9 mouse cellular contexts compared by ENCODE assay signal in genomic region chr1:39536701-39537100, GRCm38 (mm10). TPM values are rescaled to one million over a fixed set of nuclear protein-coding genes. Genes with fewer than 3 reads are reported as not detected.
DNase-seq lines count a peak whose midpoint lies in the region; ATAC-seq and TF ChIP-seq lines count a peak whose summit lies in the region.
"Had no signal": no experiment of that assay in that cellular context is flagged by ENCODE, and none has a peak within 500 bp of the region (broad histone marks: within the 10 kb centered on the region; RNA-seq: fewer than 3 reads in every experiment).

No protein-coding gene starts in this region.

- H3K9me3 ChIP-seq in embryonic facial prominence, embryonic 12.5 days: peaks cover 10% of the 10 kb centered on the region; the same call in 1 of the 2 replicates
- no peaks in the 10 kb centered on the region for H3K9me3 ChIP-seq in intestine, embryonic 15.5 days
- peaks cover 12% of the 10 kb centered on the region; the same call in 1 of the 2 replicates for H3K9me3 ChIP-seq in neural tube, embryonic 12.5 days

- DNase-seq in layer of hippocampus, adult 2 months (ENCODE audit: low spot score in 2 of 2): no peak
- no peak for DNase-seq in layer of hippocampus, adult 9-11 months
- DNase-seq in embryo, embryonic 10 days (ENCODE audit: low spot score): no peak
- DNase-seq in thymus, adult 18-20 months: no peak
- DNase-seq: adrenal gland, postnatal 25 days had no signal

- peak overlapping the region; percentile 93; the same call in 1 of the 2 replicates for H3K27ac ChIP-seq in layer of hippocampus, adult 2 months
- H3K27ac ChIP-seq in embryonic facial prominence, embryonic 12.5 days: no peak overlapping the region
- no peak overlapping the region for H3K27ac ChIP-seq in intestine, embryonic 15.5 days
- H3K27ac ChIP-seq in neural tube, embryonic 12.5 days: no peak overlapping the region

- H3K4me2 ChIP-seq in embryonic facial prominence, embryonic 12.5 days (replicated peaks): peak overlapping the region; percentile 87
- H3K4me2 ChIP-seq in intestine, embryonic 15.5 days (replicated peaks): peak overlapping the region; percentile 82
- H3K4me2 ChIP-seq in neural tube, embryonic 12.5 days (replicated peaks): peak overlapping the region; percentile 88

- WGBS in embryonic facial prominence, embryonic 12.5 days: 38% methylated on average over 7 of the region's 7 CpGs
- WGBS in intestine, embryonic 15.5 days: 28% methylated on average over 7 of the region's 7 CpGs
- WGBS in neural tube, embryonic 12.5 days: 42% methylated on average over 7 of the region's 7 CpGs

- no peak for ATAC-seq in embryonic facial prominence, embryonic 12.5 days (ENCODE audit: insufficient number of reproducible peaks, insufficient read depth, low FRiP score, low TSS enrichment)
- 0 out of 2 replicates have a peak, but pooled peaks have one; percentile 8 for ATAC-seq in intestine, embryonic 15.5 days
- ATAC-seq in neural tube, embryonic 12.5 days (ENCODE audit: low FRiP score, low read depth): no peak
- ATAC-seq in granulocyte monocyte progenitor cell, adult 5-6 weeks (replicated peaks; ENCODE audit: poor library complexity, severe bottlenecking): no peak

- no peaks in the 10 kb centered on the region for H3K27me3 ChIP-seq in embryonic facial prominence, embryonic 12.5 days
- no peaks in the 10 kb centered on the region for H3K27me3 ChIP-seq in intestine, embryonic 15.5 days (replicated peaks)
- H3K27me3 ChIP-seq in neural tube, embryonic 12.5 days (replicated peaks): no peaks in the 10 kb centered on the region

- TF ChIP-seq CTCF in layer of hippocampus, adult 2 months (conservative IDR thresholded peaks at IDR 0.05): no peak

- peak overlapping the region; percentile 95; the same call in 1 of the 2 replicates for H3K9ac ChIP-seq in embryonic facial prominence, embryonic 12.5 days
- peak overlapping the region; percentile 98 for H3K9ac ChIP-seq in intestine, embryonic 15.5 days
- peak overlapping the region; percentile 95 for H3K9ac ChIP-seq in neural tube, embryonic 12.5 days

- H3K4me1 ChIP-seq in embryonic facial prominence, embryonic 12.5 days: peaks cover 15% of the 10 kb centered on the region
- H3K4me1 ChIP-seq in intestine, embryonic 15.5 days (replicated peaks): peaks cover 12% of the 10 kb centered on the region
- H3K4me1 ChIP-seq in neural tube, embryonic 12.5 days: peaks cover 15% of the 10 kb centered on the region

- H3K4me3 ChIP-seq in layer of hippocampus, adult 2 months: peak overlapping the region; percentile 99
- peak overlapping the region; percentile 95 for H3K4me3 ChIP-seq in embryonic facial prominence, embryonic 12.5 days
- peak overlapping the region; percentile 96 for H3K4me3 ChIP-seq in intestine, embryonic 15.5 days (replicated peaks)
- H3K4me3 ChIP-seq in neural tube, embryonic 12.5 days: peak overlapping the region; percentile 90

- peaks cover 36% of the 10 kb centered on the region for H3K36me3 ChIP-seq in embryonic facial prominence, embryonic 12.5 days
- peaks cover 27% of the 10 kb centered on the region for H3K36me3 ChIP-seq in intestine, embryonic 15.5 days
- H3K36me3 ChIP-seq in neural tube, embryonic 12.5 days: peaks cover 34% of the 10 kb centered on the region

RNA-seq across cellular contexts. Expression of gene Cnot11, which starts 1.9 kb away (rescaled TPM):
- total RNA-seq in layer of hippocampus, adult 2 months (2021): 10 to 100 TPM; 23.3 to 24.2 TPM
- polyA plus RNA-seq in embryonic facial prominence, embryonic 12.5 days (2016; fragmentation: Nextera tagmentation; extraction: Ambion mirVana): 30.8 and 32.3 TPM in 2 replicates
- polyA plus RNA-seq in intestine, embryonic 15.5 days (2015; fragmentation: Nextera tagmentation; extraction: Ambion mirVana): 20.6 and 21.7 TPM in 2 replicates
- polyA plus RNA-seq in neural tube, embryonic 12.5 days (2016; fragmentation: Nextera tagmentation; extraction: Ambion mirVana): 28.5 and 29.6 TPM in 2 replicates
- total RNA-seq in granulocyte monocyte progenitor cell, adult 5-6 weeks (2014; fragmentation: Nextera tagmentation): 16.3 and 28.7 TPM in 2 replicates
- 25.9 and 28.3 TPM in 2 replicates for total RNA-seq in granulocyte monocyte progenitor cell, adult 5-6 weeks (2017)

RNA-seq across cellular contexts. Expression of gene Rnf149, which starts 40.5 kb away (rescaled TPM):
- 10 to 100 TPM; 35.4 to 36.3 TPM for total RNA-seq in layer of hippocampus, adult 2 months (2021)
- polyA plus RNA-seq in embryonic facial prominence, embryonic 12.5 days (2016; fragmentation: Nextera tagmentation; extraction: Ambion mirVana): 36.2 and 36.3 TPM in 2 replicates
- polyA plus RNA-seq in intestine, embryonic 15.5 days (2015; fragmentation: Nextera tagmentation; extraction: Ambion mirVana): 35.3 and 36.6 TPM in 2 replicates
- polyA plus RNA-seq in neural tube, embryonic 12.5 days (2016; fragmentation: Nextera tagmentation; extraction: Ambion mirVana): 36.3 and 37.3 TPM in 2 replicates
- total RNA-seq in granulocyte monocyte progenitor cell, adult 5-6 weeks (2014; fragmentation: Nextera tagmentation): 34.0 and 37.2 TPM in 2 replicates
- total RNA-seq in granulocyte monocyte progenitor cell, adult 5-6 weeks (2017): 34.6 and 34.8 TPM in 2 replicates

RNA-seq across cellular contexts. Expression of gene Tbc1d8, which starts 58.1 kb away (rescaled TPM):
- total RNA-seq in layer of hippocampus, adult 2 months (2021): 10 to 100 TPM; 10.6 to 14.3 TPM
- 9.4 and 9.9 TPM in 2 replicates for polyA plus RNA-seq in embryonic facial prominence, embryonic 12.5 days (2016; fragmentation: Nextera tagmentation; extraction: Ambion mirVana)
- polyA plus RNA-seq in intestine, embryonic 15.5 days (2015; fragmentation: Nextera tagmentation; extraction: Ambion mirVana): 8.6 and 8.7 TPM in 2 replicates
- polyA plus RNA-seq in neural tube, embryonic 12.5 days (2016; fragmentation: Nextera tagmentation; extraction: Ambion mirVana): 8.6 and 9.5 TPM in 2 replicates
- 14.2 and 44.5 TPM in 2 replicates for total RNA-seq in granulocyte monocyte progenitor cell, adult 5-6 weeks (2014; fragmentation: Nextera tagmentation)
- 9.7 and 13.8 TPM in 2 replicates for total RNA-seq in granulocyte monocyte progenitor cell, adult 5-6 weeks (2017)
